Mouse (Mus musculus) heart, embryonic 11.5 days (tissue): ENCODE data around the gene Dhx38. TPM values are rescaled to one million over a fixed set of nuclear protein-coding genes. Genes with fewer than 3 reads are reported as not detected.

Source experiments
- ATAC-seq: fragments of 200-750 bp; cut with Nextera tagmentation; replicated peaks from 2 replicates; pipeline ENCODE4 v1.8.0; 2017; ENCODE audit warnings: moderate library complexity; ENCODE audit not compliant: insufficient number of reproducible peaks, low FRiP score, low TSS enrichment
- H3K27ac ChIP-seq: fragments of 300-500 bp; sonication (generic); 2 replicates; pipeline ENCODE4 v1.5.1; 2014; ENCODE audit warnings: mild to moderate bottlenecking, low read depth, low read length
- H3K27me3 ChIP-seq: fragments of 300-500 bp; sonication (generic); 2 replicates; pipeline ENCODE4 v1.6.1; 2014; ENCODE audit warnings: mild to moderate bottlenecking, low read length, mixed read lengths; ENCODE audit not compliant: control insufficient read depth, insufficient read depth
- H3K36me3 ChIP-seq: fragments of 300-500 bp; sonication (generic); 2 replicates; pipeline ENCODE4 v1.6.1; 2014; ENCODE audit warnings: mild to moderate bottlenecking, low read length, moderate library complexity, mixed read lengths; ENCODE audit not compliant: control insufficient read depth, insufficient read depth
- H3K4me1 ChIP-seq: fragments of 300-500 bp; sonication (generic); 2 replicates; pipeline ENCODE4 v1.6.1; 2014; ENCODE audit warnings: low read length; ENCODE audit not compliant: control insufficient read depth, insufficient read depth
- H3K4me2 ChIP-seq: fragments of 300-500 bp; sonication (generic); 2 replicates; pipeline ENCODE4 v1.6.1; 2014; ENCODE audit warnings: mild to moderate bottlenecking, moderate library complexity
- H3K4me3 ChIP-seq: fragments of 300-500 bp; sonication (generic); 2 replicates; pipeline ENCODE4 v1.5.1; 2014; ENCODE audit warnings: low read depth, low read length
- H3K9ac ChIP-seq: fragments of 300-500 bp; sonication (generic); 2 replicates; pipeline ENCODE4 v1.6.1; 2014; ENCODE audit warnings: mild to moderate bottlenecking, low read depth, low read length, moderate library complexity
- H3K9me3 ChIP-seq: fragments of 300-500 bp; sonication (generic); replicated peaks from 2 replicates; pipeline ENCODE4 v1.6.1; 2016; ENCODE audit warnings: low read length; ENCODE audit not compliant: control insufficient read depth
- WGBS: fragments of 180-500 bp; shearing (Covaris S2); extraction: QIAGEN DNeasy Blood & Tissue Kit; methylation state at CpG from one replicate; pipeline ENCODE4 v1.1.7; 2014; ENCODE audit not compliant: insufficient replicate concordance; 5-methylcytosine and 5-hydroxymethylcytosine counted together
- polyA plus RNA-seq: library from polyadenylated mRNA; unstranded; fragments of >200 nt; fragmentation: Nextera tagmentation; extraction: Ambion mirVana; gene quantifications from 2 replicates; pipeline ENCODE4 v1.2.1, GENCODE M21; 2014

Dhx38 gene
- polyA plus RNA-seq, 1 experiment from 2014 or later: 12.1 TPM

DNA sequence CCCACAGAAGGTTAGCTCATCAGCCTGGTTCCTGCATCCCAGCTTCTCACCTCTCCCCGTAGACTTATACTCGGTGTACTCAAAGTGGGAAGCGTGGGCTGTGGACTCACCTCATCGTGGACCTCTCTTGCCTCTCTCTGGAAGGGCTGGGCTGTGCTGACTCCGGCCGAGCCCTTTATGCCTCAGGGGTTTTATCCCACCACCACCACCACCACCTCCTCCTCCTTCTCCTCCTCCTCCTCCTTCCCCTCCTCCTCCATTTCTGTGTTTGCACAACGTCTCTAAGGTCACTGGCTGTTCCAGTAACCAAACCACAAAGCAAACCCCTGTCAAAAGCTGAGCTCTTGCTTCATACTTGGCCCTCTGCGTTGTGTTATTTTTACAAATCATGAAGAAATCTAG lies 13.2 kb upstream of the Dhx38 start, which contains the start of gene Hp:
Gene Hp (minus strand): TSS at position 273 of the 402 bp plus-strand sequence.
- H3K27me3 ChIP-seq: 0 out of 2 replicates have a peak, but pooled peaks cover 3% of the 10 kb centered on the region
- H3K9ac ChIP-seq: no peak within 1 kb of the TSS
- WGBS: 67% methylated on average over 8 of the region's 8 CpGs
- peaks cover 1% of the 10 kb centered on the region; the same call in 1 of the 2 replicates for H3K9me3 ChIP-seq
- no peaks in the 10 kb centered on the region for H3K36me3 ChIP-seq
- no peak within 1 kb of the TSS for H3K4me2 ChIP-seq
- no peak within 1 kb of the TSS for H3K4me3 ChIP-seq
- ATAC-seq: no peak
- H3K27ac ChIP-seq: no peak within 1 kb of the TSS
- H3K4me1 ChIP-seq: no peaks in the 10 kb centered on the region

DNA sequence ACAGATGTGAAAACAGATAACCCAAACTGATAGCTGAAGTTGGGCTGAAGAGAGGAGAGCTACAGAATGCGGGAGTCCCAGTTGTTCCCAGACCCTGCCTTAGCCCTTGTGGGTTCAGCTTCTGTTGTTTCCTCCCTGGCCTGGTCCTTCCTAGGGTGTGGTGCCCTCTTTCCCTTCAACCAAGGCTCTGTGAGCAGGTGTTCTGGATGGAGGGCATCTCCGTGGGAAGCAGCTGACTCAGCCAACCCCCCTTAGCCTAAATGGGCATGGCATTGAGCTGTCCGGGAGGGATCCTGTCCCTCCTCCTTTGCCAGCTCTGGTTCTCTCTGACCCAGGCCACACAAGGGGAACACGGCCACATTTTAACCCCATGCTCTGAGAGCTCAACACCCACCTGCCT lies 10.7 kb upstream of the Dhx38 start:
- WGBS: 82% methylated on average over 4 of the region's 4 CpGs
- Histone ChIP-seq H3K4me3 (no peak overlapping the region), H3K9ac (no peak overlapping the region), H3K4me2 (no peak overlapping the region), H3K36me3 (no peaks in the 10 kb centered on the region; the same call in 1 of the 2 replicates), H3K27ac (no peak overlapping the region), H3K27me3 (0 out of 2 replicates have a peak, but pooled peaks cover 3% of the 10 kb centered on the region), H3K9me3 (no peaks in the 10 kb centered on the region), H3K4me1 (no peaks in the 10 kb centered on the region)
- ATAC-seq: no peak

DNA sequence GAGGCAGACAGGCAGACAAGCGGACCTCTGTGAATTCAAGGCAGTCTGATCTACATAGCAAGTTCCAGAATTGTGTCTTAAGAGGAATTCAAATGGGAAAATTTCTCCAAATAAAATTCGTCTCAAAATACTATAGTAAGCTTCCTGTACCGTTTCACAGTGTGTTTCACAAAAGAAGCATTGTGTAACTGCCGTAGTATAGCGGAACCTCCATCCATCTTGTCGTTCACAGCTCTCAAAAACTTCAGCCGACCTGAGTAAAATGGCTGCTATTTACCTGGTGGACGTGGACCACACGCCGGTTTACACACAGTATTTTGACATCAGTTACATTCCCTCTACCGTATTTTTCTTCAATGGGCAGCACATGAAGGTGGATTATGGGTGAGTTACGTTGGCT lies 5.5 kb upstream of the Dhx38 start:
- H3K9ac ChIP-seq: no peak overlapping the region
- H3K4me2 ChIP-seq: no peak overlapping the region
- H3K4me1 ChIP-seq: peaks cover 6% of the 10 kb centered on the region; the same call in 1 of the 2 replicates
- H3K36me3 ChIP-seq: peaks cover 4% of the 10 kb centered on the region; the same call in 1 of the 2 replicates
- whole genome bisulfite sequencing: 86% methylated on average over 12 of the region's 12 CpGs
- H3K27me3 ChIP-seq: no peaks in the 10 kb centered on the region
- H3K27ac ChIP-seq: no peak overlapping the region
- H3K9me3 ChIP-seq: no peaks in the 10 kb centered on the region
- no peak for ATAC-seq
- H3K4me3 ChIP-seq: no peak overlapping the region

DNA sequence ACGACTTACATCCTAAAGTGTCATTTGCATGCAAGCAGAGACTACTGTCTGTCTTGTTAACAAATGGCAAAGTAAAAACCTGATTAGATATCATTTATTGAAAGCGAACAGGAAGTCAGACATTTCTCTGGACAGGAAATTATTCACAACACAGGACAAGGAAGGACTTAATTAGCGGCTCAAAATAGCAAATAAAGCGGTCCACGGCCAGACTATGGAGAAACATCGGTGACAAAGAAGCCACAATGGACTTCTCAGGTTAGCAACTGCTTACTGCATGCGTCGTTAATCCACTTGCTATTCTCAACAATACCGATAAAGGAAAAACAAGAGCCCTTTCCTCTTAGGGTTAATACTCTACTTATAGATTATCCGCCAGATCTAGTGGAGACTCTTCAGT lies 895 bp downstream of the Dhx38 start:
- Histone ChIP-seq H3K36me3 (peaks cover 19% of the 10 kb centered on the region), H3K27me3 (no peaks in the 10 kb centered on the region), H3K4me2 (peak overlapping the region; percentile 77), H3K9ac (peak overlapping the region; percentile 97), H3K9me3 (no peaks in the 10 kb centered on the region), H3K27ac (peak overlapping the region; percentile 91; the same call in 1 of the 2 replicates), H3K4me3 (peak overlapping the region; percentile 81), H3K4me1 (peaks cover 13% of the 10 kb centered on the region)
- ATAC-seq: no peak
- WGBS: 4% methylated on average over 10 of the region's 10 CpGs

DNA sequence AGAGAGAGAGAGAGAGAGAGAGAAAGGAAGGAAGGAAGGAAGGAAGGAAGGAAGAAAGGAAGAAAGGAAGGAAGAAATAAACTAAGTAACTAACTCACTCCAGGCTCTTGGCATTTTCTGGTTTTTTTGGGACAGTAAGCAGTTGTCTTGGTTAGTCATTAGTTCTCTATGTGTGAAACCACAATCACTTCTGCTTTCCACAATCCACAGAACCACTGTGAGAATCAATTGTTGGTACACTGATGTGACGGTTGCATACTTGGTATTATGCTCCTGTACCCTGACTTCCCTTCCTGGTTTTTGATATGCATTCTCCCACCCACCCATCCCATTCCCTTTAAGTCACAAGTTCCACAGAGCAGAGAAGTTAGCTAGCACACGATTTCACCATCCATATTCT lies 1.8 kb downstream of the Dhx38 start:
- 78% methylated on average over 2 of the region's 2 CpGs for WGBS
- Histone ChIP-seq H3K9ac (no peak overlapping the region), H3K4me3 (no peak overlapping the region), H3K4me2 (no peak overlapping the region), H3K4me1 (peaks cover 13% of the 10 kb centered on the region), H3K36me3 (peaks cover 24% of the 10 kb centered on the region), H3K27me3 (no peaks in the 10 kb centered on the region), H3K9me3 (no peaks in the 10 kb centered on the region), H3K27ac (no peak overlapping the region)
- ATAC-seq: no peak

DNA sequence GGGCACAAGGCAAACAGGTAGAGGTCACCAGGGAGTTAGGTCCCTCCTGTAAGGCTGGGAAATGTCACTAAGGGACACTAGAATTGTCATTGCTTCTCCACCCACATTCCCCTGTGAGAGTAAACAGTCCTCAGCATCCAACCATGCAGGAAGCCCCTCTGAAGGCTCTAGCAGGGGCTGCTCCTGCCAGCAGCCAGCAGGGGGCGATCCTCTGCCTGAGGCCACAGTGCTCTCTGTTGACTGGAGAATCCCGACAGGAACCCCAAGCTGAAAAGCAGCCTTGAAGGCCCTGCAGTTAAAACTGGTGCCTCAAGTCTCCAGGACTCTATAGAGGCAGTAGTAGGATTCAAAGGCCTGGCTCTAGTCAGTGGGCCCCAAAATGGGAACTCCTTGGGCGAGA lies 14.0 kb downstream of the Dhx38 start:
- Histone ChIP-seq H3K4me2 (no peak overlapping the region), H3K27ac (no peak overlapping the region), H3K36me3 (peaks cover 71% of the 10 kb centered on the region), H3K9ac (no peak overlapping the region), H3K4me3 (no peak overlapping the region), H3K4me1 (no peaks in the 10 kb centered on the region), H3K9me3 (no peaks in the 10 kb centered on the region), H3K27me3 (no peaks in the 10 kb centered on the region)
- 35% methylated on average over 3 of the region's 3 CpGs for WGBS
- no peak for ATAC-seq

DNA sequence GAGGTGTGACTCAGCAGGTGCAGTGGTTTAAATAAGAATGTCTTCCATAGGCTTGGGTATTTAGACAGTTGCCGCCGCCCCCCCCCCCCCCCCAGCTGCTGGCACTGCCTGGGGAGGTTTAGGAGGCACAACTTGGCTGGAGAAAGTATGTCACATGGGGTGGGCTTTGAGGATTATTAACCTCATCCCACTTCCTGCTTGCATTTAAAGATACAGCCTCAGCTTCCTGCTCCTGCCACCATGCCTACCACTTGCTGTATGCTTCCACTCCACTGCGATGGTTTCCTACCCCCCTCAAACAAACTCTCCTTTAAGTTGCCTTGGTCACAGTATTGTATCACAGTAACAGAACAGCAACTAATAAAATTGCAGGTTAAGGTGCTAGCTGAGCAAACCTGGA lies 21.6 kb downstream of the Dhx38 start:
- 48% methylated on average over 3 of the region's 3 CpGs for WGBS
- Histone ChIP-seq H3K9me3 (no peaks in the 10 kb centered on the region), H3K27ac (no peak overlapping the region), H3K27me3 (no peaks in the 10 kb centered on the region), H3K4me1 (no peaks in the 10 kb centered on the region), H3K4me2 (no peak overlapping the region), H3K9ac (no peak overlapping the region), H3K4me3 (no peak overlapping the region), H3K36me3 (peaks cover 12% of the 10 kb centered on the region)
- ATAC-seq: no peak

DNA sequence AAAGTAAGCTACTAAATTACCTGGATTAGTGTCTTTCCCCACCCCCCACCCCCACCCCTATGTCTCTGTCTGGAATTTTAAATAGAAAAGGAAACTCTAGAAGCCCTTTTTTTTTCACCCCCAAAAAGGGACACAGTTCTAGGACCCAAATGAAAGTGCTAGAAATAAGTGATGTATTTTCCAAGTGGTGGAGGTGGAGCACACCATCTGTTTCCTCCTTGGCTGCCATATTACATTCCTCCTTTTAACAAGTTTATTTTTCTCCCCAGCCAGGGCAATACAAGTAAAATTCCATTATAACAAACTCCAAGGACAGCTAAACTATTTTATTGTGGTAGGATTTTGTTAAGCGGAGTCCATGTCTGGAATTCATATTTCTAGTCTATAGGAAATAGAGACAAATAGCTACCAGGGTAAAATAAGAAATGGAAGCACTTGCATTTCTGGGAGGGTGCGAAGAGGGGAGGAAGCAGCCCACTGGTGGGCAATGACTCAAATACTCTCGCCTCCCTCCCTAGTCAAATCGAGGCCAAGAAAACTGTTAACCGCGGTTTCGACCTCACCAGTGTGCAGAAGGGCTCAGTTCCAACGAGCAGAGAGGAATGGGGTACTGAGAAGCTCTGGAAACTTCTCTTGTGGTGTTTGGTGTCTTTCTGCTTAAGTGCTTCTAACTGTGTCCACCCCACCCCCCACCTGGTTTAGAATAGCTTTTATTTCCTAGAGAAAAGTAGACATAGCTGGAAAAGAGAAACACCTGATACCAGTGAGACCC lies 22.7 kb downstream of the Dhx38 start:
- ATAC-seq: no peak
- H3K27ac ChIP-seq: no peak overlapping the region
- WGBS: 75% methylated on average over 8 of the region's 8 CpGs

DNA sequence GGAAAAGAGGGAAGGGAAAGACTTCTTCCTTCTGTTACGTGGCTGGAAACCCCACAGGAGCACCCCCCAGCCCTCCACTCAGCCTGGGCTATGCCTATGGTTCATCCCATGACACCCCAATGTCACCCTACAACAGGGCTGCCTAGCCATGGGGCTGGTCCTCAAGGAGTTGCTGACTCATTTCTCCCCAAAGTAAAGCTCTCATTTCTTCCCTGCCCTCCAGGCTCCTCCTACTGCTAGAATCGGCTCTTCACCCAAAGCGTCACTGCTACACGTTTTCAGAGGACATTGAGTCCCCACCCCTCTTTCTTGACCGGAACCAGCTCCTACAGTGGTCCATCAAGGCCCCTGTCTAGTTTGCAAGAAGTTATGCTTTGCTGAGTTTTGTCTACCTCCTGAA lies 23.5 kb downstream of the Dhx38 start:
- 64% methylated on average over 5 of the region's 5 CpGs for WGBS
- no peaks in the 10 kb centered on the region for H3K4me1 ChIP-seq

More for the DNA sequence above, 22.7 kb downstream of the Dhx38 start:
- Histone ChIP-seq H3K9ac (no peak overlapping the region), H3K9me3 (no peaks in the 10 kb centered on the region), H3K4me3 (no peak overlapping the region), H3K4me1 (no peaks in the 10 kb centered on the region), H3K27me3 (no peaks in the 10 kb centered on the region), H3K36me3 (peaks cover 5% of the 10 kb centered on the region), H3K4me2 (no peak overlapping the region)

More for the DNA sequence above, 23.5 kb downstream of the Dhx38 start:
- no peak overlapping the region for H3K4me2 ChIP-seq
- ATAC-seq: no peak
- no peaks in the 10 kb centered on the region; the same call in 1 of the 2 replicates for H3K36me3 ChIP-seq
- H3K27ac ChIP-seq: no peak overlapping the region
- H3K4me3 ChIP-seq: no peak overlapping the region
- no peak overlapping the region for H3K9ac ChIP-seq
- no peaks in the 10 kb centered on the region for H3K27me3 ChIP-seq
- H3K9me3 ChIP-seq: no peaks in the 10 kb centered on the region
